Mouse (Mus musculus): ENCODE results near the gene Smarcd3. TPM values are rescaled to one million over a fixed set of nuclear protein-coding genes. Genes with fewer than 3 reads are reported as not detected.
A peak's percentile ranks its signal among the peaks of the same experiment; 100 is the strongest.

Gene Smarcd3
- total and polyA plus RNA-seq, 2 experiments from 2014 or later = 33.9 to 79.2 TPM

DNA sequence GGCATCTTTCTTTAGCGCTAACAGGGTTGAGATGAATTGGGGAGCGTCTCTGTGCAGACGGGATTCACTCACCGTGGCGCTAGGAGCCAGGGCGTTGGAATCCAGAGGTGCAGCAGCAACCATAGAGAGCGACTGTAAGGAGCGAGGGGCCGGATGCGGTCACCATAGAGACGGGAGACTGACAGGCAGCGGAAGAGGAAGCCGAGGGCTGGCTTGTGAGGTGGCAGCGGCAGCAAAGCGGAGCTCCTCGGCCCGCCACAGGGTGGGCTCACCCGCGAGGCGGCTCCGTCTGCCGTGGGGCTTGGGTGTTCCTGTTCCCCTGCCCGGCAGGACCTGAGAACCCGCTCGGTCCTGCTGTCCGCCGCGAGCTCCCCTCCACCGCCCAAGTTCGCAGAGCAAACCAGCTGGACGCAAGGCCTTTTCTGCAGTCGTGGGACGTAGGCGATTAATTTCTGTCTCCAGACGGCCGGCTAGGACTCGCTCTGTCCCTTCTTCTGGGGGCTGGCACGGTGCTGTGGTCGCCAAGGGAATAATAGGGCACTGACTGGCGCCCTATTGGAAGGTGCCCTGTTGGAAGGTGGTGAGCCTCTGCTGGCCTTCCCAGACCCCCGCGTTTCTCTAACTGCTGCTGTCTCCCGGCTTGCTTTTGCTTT, 37.5 kb downstream of the Smarcd3 start, which contains the start of gene Chpf2:
Gene Chpf2 (plus strand): TSS at position 195 of the 653 bp plus-strand sequence.
- peak; percentile 87 for DNase-seq (ENCODE audit: low spot score)
- peaks cover 13% of the 10 kb centered on the region for H3K36me3 ChIP-seq (replicated peaks; ENCODE audit: control insufficient read depth, insufficient read depth, low read length)
- 0% methylated on average over 43 of the region's 43 CpGs for WGBS
- peak within 1 kb of the TSS; percentile 80 for H3K4me2 ChIP-seq (ENCODE audit: low read depth, low read length)
- ATAC-seq (ENCODE audit: insufficient read depth, low read depth) = peak; percentile 81
- H3K4me1 ChIP-seq (ENCODE audit: control insufficient read depth, insufficient read depth) = peaks cover 13% of the 10 kb centered on the region
- peak within 1 kb of the TSS; percentile 72 for H3K9ac ChIP-seq (replicated peaks; ENCODE audit: low read depth, low read length)
- no peaks in the 10 kb centered on the region for H3K27me3 ChIP-seq (ENCODE audit: control insufficient read depth, insufficient read depth, low read length)
- peak within 1 kb of the TSS; percentile 81 for H3K4me3 ChIP-seq (ENCODE audit: low read depth, low read length)
- TF ChIP-seq CTCF (IDR thresholded peaks at IDR 0.05; ENCODE audit: low read depth) = no peak
- TF ChIP-seq EP300 (IDR thresholded peaks at IDR 0.05; ENCODE audit: low read depth) = no peak
- H3K9me3 ChIP-seq (replicated peaks; ENCODE audit: control insufficient read depth, low read length) = no peaks in the 10 kb centered on the region
- H3K27ac ChIP-seq (ENCODE audit: low read depth) = peak within 1 kb of the TSS; percentile 70

DNA sequence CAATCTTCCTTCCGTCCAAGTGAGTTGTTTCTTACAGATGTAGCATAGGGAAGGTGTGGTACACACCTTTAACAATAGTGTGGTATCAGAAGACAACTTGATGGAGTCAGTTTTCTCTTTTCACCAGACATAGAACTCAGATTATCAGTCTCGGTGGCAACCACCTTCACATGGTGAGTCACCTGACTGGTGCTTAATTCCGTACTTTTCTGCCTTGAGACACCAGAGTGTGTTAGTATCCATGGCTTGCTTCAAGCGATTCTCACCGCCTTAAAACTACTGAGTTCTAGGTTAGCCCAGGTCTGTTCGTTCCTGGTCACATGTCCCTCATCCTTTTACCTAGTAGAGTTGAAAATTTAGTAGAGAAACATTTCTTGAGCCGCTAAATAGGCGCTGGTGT, 38.1 kb downstream of the Smarcd3 start:
- TF ChIP-seq CTCF (IDR thresholded peaks at IDR 0.05; ENCODE audit: low read depth) = no peak
- peak overlapping the region; percentile 80 for H3K4me2 ChIP-seq (ENCODE audit: low read depth, low read length)
- H3K27me3 ChIP-seq (ENCODE audit: control insufficient read depth, insufficient read depth, low read length) = no peaks in the 10 kb centered on the region
- WGBS = 7% methylated on average over 8 of the region's 8 CpGs
- ATAC-seq (ENCODE audit: insufficient read depth, low read depth) (no peak), DNase-seq (ENCODE audit: low spot score) (no peak)
- peaks cover 11% of the 10 kb centered on the region; the same call in 1 of the 2 replicates for H3K36me3 ChIP-seq (replicated peaks; ENCODE audit: control insufficient read depth, insufficient read depth, low read length)
- peak overlapping the region; percentile 81 for H3K4me3 ChIP-seq (ENCODE audit: low read depth, low read length)
- peaks cover 13% of the 10 kb centered on the region for H3K4me1 ChIP-seq (ENCODE audit: control insufficient read depth, insufficient read depth)
- H3K9me3 ChIP-seq (replicated peaks; ENCODE audit: control insufficient read depth, low read length) = no peaks in the 10 kb centered on the region
- no peak overlapping the region for H3K27ac ChIP-seq (ENCODE audit: low read depth)
- H3K9ac ChIP-seq (replicated peaks; ENCODE audit: low read depth, low read length) = peak overlapping the region; percentile 72; the same call in 1 of the 2 replicates

DNA sequence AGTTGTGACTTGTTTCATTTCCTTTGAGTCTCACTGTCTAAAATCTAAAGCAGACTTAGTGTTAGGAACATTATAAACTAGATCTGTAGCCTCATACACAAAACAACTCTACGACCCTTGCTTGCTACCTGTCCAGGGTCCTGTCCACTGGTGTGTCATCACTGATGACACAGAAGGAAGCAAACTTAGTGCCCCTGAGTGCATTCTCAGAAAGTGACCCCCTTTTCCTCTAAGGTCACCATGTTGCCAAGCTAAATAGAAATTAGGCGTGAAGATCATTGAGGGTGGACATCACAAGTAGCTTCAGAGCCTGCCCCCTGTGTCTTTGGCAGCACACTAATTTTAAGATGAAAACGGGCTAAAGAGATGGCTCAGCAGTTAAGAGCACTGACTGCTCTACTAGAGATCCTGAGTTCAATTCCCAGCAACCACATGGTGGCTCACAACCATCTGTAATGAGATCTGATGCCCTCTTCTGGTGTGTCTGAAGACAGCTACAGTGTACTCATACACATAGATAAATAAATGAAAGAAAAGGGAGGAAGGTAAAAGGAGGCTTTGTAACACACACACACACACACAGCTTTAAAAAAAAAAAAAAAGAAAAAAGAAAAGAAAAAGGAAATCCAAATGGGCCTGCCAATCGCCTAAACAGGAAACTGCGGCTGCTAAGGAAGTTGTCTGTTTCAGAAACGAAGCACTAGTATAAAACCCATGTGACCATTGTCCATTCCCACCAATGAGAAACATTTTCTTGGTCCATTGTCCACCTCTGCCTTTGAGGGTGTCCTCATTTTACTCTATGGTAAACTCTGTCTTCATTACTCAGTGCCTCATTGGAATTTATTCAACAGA, 45.9 kb downstream of the Smarcd3 start:
- Histone ChIP-seq H3K9ac (replicated peaks; ENCODE audit: low read depth, low read length) (peak overlapping the region; percentile 49), H3K27me3 (ENCODE audit: control insufficient read depth, insufficient read depth, low read length) (no peaks in the 10 kb centered on the region), H3K4me2 (ENCODE audit: low read depth, low read length) (peak overlapping the region; percentile 72), H3K36me3 (replicated peaks; ENCODE audit: control insufficient read depth, insufficient read depth, low read length) (peaks cover 18% of the 10 kb centered on the region), H3K9me3 (replicated peaks; ENCODE audit: control insufficient read depth, low read length) (no peaks in the 10 kb centered on the region), H3K4me1 (ENCODE audit: control insufficient read depth, insufficient read depth) (peaks cover 12% of the 10 kb centered on the region; the same call in 1 of the 2 replicates), H3K27ac (ENCODE audit: low read depth) (peak overlapping the region; percentile 86), H3K4me3 (ENCODE audit: low read depth, low read length) (peak overlapping the region; percentile 57)
- 49% methylated on average over 6 of the region's 6 CpGs for WGBS
- TF ChIP-seq CTCF (IDR thresholded peaks at IDR 0.05; ENCODE audit: low read depth) = no peak
- no peak for TF ChIP-seq EP300 (IDR thresholded peaks at IDR 0.05; ENCODE audit: low read depth)
- no peak for DNase-seq (ENCODE audit: low spot score)
- no peak for ATAC-seq (ENCODE audit: insufficient read depth, low read depth)

DNA sequence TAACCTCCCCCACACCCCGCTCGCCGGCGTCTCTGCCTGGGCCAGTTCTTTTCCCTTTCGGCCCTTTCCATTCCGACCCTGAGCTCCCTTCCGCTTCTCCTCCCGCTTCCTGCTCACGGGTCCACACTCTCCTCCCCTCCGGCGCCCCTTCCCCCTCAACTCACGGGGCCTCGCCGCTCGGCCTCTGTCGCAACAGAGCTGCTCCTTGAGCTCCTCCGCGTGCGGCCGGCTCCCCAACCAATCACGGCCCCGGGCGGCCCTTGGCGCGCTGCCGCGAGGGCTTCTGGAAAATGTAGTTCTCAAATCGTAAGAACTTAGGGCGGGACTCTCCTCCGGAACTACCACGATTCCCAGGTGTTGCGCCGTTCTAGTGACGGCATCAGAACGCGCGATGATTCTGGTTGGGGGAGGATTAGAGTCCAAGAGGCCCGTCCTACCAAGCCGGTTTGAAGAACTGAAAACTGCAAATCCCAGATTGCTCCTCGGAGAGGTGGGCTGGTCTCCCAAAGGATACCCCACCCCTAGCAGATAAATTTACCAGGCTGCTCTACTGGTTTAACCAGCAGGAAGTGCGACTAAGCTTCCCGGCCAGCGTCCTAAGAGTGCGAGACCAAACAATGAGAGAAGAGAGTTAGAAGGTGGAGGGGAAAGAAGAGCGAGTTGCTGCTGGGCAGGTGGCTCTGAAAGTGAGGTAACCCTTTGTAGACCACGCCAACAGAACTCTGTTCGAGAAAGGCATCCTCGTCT, 46.9 kb downstream of the Smarcd3 start, which contains the start of gene Abcf2:
Gene Abcf2 (minus strand): TSS at position 285 of the 747 bp plus-strand sequence.
- TF ChIP-seq CTCF (IDR thresholded peaks at IDR 0.05; ENCODE audit: low read depth) = no peak
- TF ChIP-seq EP300 (IDR thresholded peaks at IDR 0.05; ENCODE audit: low read depth) = peak; percentile 68; the same call in 1 of the 2 replicates
- H3K9me3 ChIP-seq (replicated peaks; ENCODE audit: control insufficient read depth, low read length) = no peaks in the 10 kb centered on the region
- peaks cover 12% of the 10 kb centered on the region; the same call in 1 of the 2 replicates for H3K4me1 ChIP-seq (ENCODE audit: control insufficient read depth, insufficient read depth)
- peaks cover 28% of the 10 kb centered on the region for H3K36me3 ChIP-seq (replicated peaks; ENCODE audit: control insufficient read depth, insufficient read depth, low read length)
- peak within 1 kb of the TSS; percentile 66 for H3K9ac ChIP-seq (replicated peaks; ENCODE audit: low read depth, low read length)
- WGBS = under 1% methylated on average over 48 of the region's 48 CpGs
- peak; percentile 92 for ATAC-seq (ENCODE audit: insufficient read depth, low read depth)
- H3K27ac ChIP-seq (ENCODE audit: low read depth) = peak within 1 kb of the TSS; percentile 86
- H3K27me3 ChIP-seq (ENCODE audit: control insufficient read depth, insufficient read depth, low read length) = no peaks in the 10 kb centered on the region
- H3K4me3 ChIP-seq (ENCODE audit: low read depth, low read length) = peak within 1 kb of the TSS; percentile 57
- peak; percentile 99 for DNase-seq (ENCODE audit: low spot score)
- H3K4me2 ChIP-seq (ENCODE audit: low read depth, low read length) = peak within 1 kb of the TSS; percentile 72

DNA sequence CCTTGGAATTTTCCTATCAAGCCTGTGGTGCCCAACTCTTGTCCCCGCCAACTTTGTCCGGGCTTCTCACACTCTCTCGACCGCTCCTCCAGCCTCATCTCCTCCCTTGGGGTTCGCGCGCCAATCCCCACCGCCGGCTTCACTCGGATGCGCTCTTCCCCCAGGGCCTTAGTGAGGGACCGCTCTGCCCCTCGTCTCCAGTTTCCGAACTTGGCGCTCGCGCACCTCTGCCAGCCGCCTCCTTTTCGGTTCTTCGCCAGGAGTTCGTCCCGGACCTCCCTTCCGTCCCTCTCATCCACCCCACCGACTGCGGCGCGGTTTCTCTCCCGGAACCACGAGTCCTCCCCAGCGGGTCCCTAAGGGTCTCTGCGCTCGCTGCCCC, 47.4 kb downstream of the Smarcd3 start:
- WGBS = under 1% methylated on average over 32 of the region's 32 CpGs
- H3K4me1 ChIP-seq (ENCODE audit: control insufficient read depth, insufficient read depth) = peaks cover 12% of the 10 kb centered on the region; the same call in 1 of the 2 replicates
- TF ChIP-seq EP300 (IDR thresholded peaks at IDR 0.05; ENCODE audit: low read depth) (no peak), CTCF (IDR thresholded peaks at IDR 0.05; ENCODE audit: low read depth) (no peak)
- DNase-seq (ENCODE audit: low spot score) (no peak), ATAC-seq (ENCODE audit: insufficient read depth, low read depth) (0 out of 2 replicates have a peak, but pooled peaks have one; percentile 8)
- peak overlapping the region; percentile 66 for H3K9ac ChIP-seq (replicated peaks; ENCODE audit: low read depth, low read length)
- H3K27me3 ChIP-seq (ENCODE audit: control insufficient read depth, insufficient read depth, low read length) = no peaks in the 10 kb centered on the region
- peak overlapping the region; percentile 86 for H3K27ac ChIP-seq (ENCODE audit: low read depth)
- H3K4me3 ChIP-seq (ENCODE audit: low read depth, low read length) = peak overlapping the region; percentile 57
- no peaks in the 10 kb centered on the region for H3K9me3 ChIP-seq (replicated peaks; ENCODE audit: control insufficient read depth, low read length)
- peak overlapping the region; percentile 72 for H3K4me2 ChIP-seq (ENCODE audit: low read depth, low read length)
- peaks cover 34% of the 10 kb centered on the region for H3K36me3 ChIP-seq (replicated peaks; ENCODE audit: control insufficient read depth, insufficient read depth, low read length)
